Mouse (Mus musculus) monocyte, adult 2 months (primary cell): Measurements from ENCODE around the gene Ppil2.

ENCODE experiments used
- DNase-seq, 2 experiments: peaks; one replicate each; pipeline ENCODE4 v3.0.0; 2022; ENCODE audit warnings: low spot score in 2 of 2, low read depth in 1 of 2

The Ppil2 gene

GRCm38 (mm10) chr16:17040716-17041115 is 70.3 kb downstream of the Ppil2 start:
- DNase-seq, result no peak
